Mouse (Mus musculus) kidney, postnatal 4 days (tissue): ENCODE measurements around the gene Ablim2.
A peak's percentile ranks its signal among the peaks of the same experiment; 100 is the strongest.

Experiments used
- DNase-seq, 2 experiments: peaks; one replicate each; pipeline ENCODE4 v3.0.0; 2021; ENCODE audit warnings: mixed read lengths in 2 of 2

The Ablim2 gene

GRCm38 (mm10) chr5:35770891-35771663 is 13.4 kb downstream of the Ablim2 start:
- no peak for DNase-seq

GRCm38 (mm10) chr5:35773274-35774136 is 15.8 kb downstream of the Ablim2 start:
- peak; percentile 59 to 65 for DNase-seq

DNA sequence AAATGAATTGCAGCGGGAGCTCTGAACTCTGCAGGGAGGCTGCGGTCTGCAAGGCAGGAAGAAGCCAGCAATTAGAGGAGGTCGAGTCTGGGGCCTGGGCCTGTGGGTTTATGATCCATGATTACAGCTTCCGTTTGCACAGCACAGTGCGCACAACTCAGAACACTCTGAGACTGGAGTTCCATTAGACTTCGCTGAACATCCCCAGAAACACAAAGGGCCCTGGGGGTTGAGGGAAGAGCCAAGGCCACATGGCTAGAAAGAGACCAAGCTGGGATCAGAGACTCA is 16.4 kb downstream of the Ablim2 start:
- DNase-seq = peak; percentile 29 to 37

GRCm38 (mm10) chr5:35781116-35781515 is 23.4 kb downstream of the Ablim2 start:
- no peak for DNase-seq

DNA sequence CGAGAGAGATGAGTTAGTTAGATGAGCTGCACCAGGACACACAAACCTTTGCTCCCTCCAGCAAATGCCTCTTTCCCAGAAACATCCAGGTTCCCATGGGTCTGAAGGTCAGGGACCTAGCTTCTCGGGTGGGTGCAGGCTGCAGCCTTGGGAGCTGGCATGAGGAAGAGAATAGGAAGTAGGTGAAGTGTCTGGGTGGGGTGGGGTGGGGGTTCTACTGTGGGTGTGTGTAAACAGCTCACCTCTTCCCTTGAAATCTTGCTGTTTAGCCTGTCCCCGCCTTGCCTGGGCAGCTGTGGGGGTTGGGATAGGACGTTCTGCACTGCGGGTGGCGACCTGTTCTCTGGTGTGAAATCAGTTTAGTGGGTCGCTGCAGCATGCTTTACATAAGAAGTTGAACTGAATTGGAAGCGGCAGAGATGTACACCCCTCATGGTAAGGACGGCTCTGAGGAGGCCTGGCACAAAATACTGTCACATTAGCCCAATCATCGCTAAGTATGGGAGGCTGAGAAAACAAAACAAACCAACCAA is 25.0 kb downstream of the Ablim2 start:
- DNase-seq = no peak

- DNase-seq = no peak
Measured at GRCm38 (mm10) chr5:35785853-35786252, 28.2 kb downstream of the Ablim2 start.

DNA sequence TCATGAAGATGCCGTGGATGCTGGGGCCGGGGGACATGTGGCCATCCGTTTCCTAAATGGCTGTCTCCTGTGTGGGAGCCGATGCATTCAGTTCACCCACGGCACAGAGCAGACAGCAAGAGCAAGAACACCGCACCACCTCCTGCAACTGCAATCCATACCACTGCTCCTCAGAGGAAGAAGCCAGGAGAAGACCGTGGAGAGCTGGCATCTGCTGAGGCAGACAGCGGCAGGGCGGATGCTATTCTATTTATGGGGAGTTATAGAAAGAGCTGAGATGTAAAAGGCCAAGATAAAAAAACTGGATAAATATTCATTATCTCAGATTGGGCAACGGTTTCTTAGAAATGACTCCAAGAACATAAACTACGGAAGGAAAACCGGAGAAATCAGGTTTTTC is 30.2 kb downstream of the Ablim2 start:
- no peak for DNase-seq

- DNase-seq = peak; percentile 34 to 55
Measured at GRCm38 (mm10) chr5:35788719-35789118, 31.0 kb downstream of the Ablim2 start.

- DNase-seq = no peak
Measured at GRCm38 (mm10) chr5:35789697-35790096, 32.0 kb downstream of the Ablim2 start.

- no peak for DNase-seq
Measured at GRCm38 (mm10) chr5:35790387-35791065, 32.8 kb downstream of the Ablim2 start.

GRCm38 (mm10) chr5:35793971-35794370 is 36.3 kb downstream of the Ablim2 start:
- no peak for DNase-seq

DNA sequence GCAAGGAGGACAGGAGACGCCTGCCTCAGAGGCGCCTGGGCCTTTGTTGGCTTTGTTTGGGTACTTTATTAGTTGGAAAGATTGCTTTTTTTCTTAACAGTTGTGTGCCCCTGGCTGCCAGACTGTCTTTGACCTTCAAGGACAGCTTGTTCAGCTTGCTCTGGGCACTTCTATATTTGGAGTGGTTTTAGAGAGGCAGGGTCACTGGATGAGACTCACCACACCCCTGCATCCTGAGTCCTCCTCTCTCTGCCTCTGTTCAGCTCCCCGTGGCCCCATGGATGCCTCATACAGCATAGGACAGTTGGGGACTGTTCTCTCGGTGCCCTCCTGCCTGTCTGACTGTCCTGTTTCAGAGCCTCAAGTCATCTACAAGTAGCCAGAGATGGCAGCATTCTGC is 37.3 kb downstream of the Ablim2 start:
- DNase-seq = no peak

DNA sequence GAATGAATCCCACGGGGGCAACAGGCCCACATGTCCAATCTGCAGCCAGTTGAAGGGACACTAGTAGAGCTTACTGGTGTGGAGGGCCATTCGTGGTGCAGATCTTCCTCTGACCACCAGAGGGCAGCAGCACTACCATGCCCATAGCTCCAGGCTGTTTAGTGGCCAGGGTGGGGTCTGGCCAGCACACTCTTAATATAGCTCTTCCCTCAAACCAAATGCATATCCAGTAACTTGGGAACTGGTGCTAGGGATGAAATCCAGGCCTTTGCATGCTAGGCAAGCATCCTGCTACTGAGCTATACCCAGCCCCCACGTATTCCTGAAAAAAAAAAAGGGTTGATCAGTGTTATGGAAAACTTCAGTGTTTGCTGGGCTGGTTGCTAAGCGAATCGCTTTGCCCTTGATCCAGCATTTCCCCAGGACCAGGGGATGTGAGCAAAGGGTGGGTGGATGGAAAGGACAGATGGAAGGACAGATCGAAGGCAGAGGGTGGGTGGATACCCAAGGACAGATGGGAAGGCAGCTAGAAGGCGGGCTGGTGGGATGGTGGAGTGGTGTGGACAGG is 37.9 kb downstream of the Ablim2 start:
- peak; percentile 72 to 77 for DNase-seq

- DNase-seq = peak in 1 of 2 experiments; percentile 32
Measured at GRCm38 (mm10) chr5:35796136-35796535, 38.5 kb downstream of the Ablim2 start.

- DNase-seq = no peak
Measured at GRCm38 (mm10) chr5:35799090-35799489, 41.4 kb downstream of the Ablim2 start.

- no peak for DNase-seq
Measured at GRCm38 (mm10) chr5:35803416-35803815, 45.7 kb downstream of the Ablim2 start.

DNA sequence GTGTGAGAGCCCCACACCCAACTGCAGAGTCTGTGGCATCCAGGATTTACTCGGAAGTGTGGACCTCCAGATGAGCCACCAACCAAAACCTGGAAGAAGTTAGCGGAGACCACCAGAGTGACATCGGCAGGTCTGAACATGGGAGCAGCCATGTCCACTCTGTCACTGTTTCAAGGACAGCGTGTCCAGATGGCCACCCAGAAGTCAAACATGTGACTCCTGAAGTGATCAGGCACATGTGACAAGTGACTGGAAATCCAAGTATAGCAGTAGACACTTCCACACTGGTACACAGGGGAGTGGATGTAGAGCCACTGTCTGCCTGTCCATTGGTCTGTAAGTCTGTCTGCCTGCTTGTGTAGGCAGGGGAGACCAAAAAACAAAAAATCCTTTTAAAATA is 47.0 kb downstream of the Ablim2 start:
- no peak for DNase-seq

- DNase-seq = no peak
Measured at GRCm38 (mm10) chr5:35805209-35805608, 47.5 kb downstream of the Ablim2 start.

DNA sequence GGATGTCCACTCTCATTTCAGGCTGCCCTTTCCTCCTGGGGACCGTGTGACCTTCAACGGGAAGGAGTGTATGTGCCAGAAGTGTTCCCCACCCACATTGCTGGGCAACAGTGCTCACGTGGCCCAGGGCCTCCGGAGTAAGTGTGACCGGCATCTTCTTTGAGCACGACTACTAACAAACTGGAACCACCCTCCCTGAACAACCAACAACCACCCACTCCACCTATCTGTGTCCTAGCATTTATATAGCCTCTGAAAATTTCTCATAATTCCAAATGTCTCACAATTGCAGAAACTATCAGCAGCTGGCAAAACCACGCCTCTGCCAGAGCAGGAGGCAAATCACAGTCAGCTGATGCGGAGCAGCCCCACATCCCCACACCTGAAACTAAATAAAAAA is 49.3 kb downstream of the Ablim2 start:
- no peak for DNase-seq

DNA sequence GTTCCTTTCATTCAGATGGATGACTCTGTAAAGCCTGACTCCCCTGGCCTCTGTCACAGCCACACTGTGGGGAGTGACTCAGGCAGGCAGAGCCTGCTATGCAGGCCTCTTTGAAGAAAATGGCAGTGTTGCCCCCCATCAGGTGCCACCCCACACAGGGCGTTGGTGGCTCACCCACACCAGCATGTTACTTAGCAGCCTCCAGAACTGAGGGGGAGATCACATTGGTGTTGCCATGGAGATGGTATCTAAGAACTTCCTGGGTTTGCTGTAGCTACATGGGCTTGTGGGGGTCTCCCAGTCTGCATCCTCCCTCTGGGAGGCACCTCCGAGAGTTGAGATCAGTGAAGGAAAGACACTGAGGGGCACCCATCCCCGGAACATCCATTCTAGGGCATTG is 52.8 kb downstream of the Ablim2 start:
- no peak for DNase-seq

GRCm38 (mm10) chr5:35811639-35812295 is 54.1 kb downstream of the Ablim2 start:
- DNase-seq = no peak

- DNase-seq = peak in 1 of 2 experiments; percentile 18
Measured at GRCm38 (mm10) chr5:35814334-35814941, 56.8 kb downstream of the Ablim2 start.
